Mouse (Mus musculus) natural killer cell, adult 2 months (primary cell): Measurements from ENCODE around the gene Srebf2.
"Not testable (repeated sequence)": the region's sequence is repeated elsewhere in the genome, so short reads cannot be mapped to it uniquely, and the experiment has no call there.

Source experiments
- DNase-seq, 2 experiments: peaks; one replicate each; pipeline ENCODE4 v3.0.0; 2022; ENCODE audit warnings: low spot score in 2 of 2

The Srebf2 gene

GRCm38 (mm10) chr15:82146770-82147610 is at the start of gene Srebf2:
TSS of gene Srebf2 (plus strand) at chr15:82147181.
- DNase-seq = peak; percentile 95 to 98

GRCm38 (mm10) chr15:82106953-82107555 is 39.9 kb upstream of the Srebf2 start:
- DNase-seq = no peak

GRCm38 (mm10) chr15:82120544-82120943 is 26.4 kb upstream of the Srebf2 start:
- no peak for DNase-seq

DNA sequence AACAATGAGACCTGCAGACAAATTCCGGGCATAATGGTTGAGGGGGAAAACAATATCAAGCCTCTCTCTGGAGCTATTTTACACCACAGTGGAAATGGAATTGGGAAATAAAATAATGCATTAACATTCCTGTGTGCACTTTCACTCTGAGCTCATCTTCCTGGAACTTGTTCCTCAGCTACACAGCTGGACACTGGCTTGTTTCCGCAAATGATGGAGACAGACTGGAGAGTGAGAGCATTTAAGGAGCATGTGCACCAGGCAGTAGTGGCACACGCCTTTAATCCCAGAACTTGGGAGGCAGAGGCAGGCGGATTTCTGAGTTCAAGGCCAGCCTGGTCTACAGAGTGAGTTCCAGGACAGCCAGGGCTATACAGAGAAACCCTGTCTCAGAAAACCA is 20.3 kb upstream of the Srebf2 start:
- not testable (repeated sequence) for DNase-seq

DNA sequence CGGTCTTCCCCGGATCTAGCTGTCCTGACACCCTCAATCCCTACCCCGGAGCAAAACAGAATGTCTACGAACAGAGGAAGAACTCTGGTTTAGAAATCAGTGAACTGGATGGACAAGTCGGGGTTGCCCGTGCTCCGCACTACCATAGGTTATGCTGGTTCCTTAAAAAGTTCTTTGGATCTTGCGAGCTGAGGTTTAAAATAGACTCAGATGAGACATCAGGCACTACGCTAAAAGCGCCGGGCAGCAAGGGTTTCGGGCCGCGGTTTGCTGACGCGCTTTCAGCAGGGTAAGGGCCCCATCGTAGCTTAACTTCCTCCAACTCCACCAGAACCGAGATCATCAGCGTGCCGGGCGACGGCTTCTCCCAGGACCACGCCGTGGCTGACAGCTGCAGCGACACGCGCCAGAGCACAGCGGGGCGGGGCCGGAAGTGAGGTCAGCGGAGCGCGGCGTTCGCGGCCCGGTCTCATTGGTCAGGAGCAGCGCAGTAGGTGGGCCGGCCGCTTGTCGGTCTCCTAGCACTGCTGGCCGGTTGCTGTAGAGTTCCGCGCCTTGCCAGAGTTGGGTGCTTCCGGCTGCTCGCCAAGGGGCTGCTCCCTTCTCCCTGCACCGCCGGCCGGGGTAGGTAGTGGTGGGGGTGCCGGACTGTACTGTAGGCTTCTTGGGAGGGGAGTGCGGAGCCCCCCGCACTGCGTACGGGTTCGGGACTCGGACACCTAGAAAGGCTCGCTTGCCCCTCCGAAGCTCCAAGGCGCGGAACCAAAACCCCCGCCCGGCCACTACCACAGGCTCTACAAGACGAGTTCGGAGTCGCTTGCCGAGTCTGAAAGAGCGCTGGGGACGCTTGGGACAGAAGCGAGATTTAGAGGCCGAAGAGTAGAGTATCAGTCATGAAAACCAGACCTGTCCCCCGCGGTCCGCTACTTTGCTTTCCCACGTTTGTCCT is 19.3 kb upstream of the Srebf2 start, which contains the start of gene Ccdc134:
TSS of gene Ccdc134 (plus strand) at position 497 of the 949 bp plus-strand sequence.
- DNase-seq = peak; percentile 93 to 97

- DNase-seq = no peak
These were observed 18.6 kb upstream of the Srebf2 start for GRCm38 (mm10) chr15:82128398-82128797.

DNA sequence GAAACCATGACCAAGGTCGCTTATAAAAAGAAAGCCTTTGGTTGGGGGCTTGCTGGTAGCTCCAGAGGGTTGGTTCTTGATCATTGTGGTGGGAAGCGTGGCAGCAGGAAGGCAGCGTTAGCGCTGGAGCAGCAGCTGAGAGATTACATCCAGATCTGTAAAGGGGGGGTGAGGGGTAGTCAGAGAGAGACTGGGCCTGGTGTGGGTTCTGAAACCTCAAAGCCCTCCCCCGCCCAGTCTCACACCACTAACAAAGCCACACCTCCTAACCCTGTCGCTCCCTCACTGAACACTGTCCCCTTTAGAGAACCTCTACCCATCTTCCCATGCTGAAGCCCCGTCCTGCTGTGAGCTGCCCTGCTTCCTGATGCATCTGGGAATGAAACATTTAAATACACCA is 16.4 kb upstream of the Srebf2 start:
- DNase-seq = peak; percentile 24 to 40

GRCm38 (mm10) chr15:82135372-82135771 is 11.6 kb upstream of the Srebf2 start:
- no peak for DNase-seq

DNA sequence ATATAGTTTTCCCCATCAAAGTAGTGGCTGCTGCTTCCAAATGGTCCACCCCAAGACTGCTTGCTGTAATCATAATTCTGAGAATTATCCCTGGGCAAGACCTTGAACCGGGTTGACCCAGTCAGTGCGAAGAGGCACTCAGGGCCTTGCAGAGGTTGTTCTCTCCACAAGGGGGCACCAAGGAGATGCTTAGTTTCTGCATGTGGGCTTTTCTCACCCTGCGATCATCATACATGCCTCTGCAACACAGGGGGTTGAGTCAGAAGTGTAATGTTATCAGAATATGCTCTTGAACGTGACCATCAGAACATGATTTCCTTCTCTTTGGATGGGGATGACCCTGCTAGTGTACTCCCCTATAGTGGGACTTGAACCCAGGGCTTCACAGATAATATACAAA is 8.4 kb upstream of the Srebf2 start:
- DNase-seq = peak; percentile 59 to 76

- DNase-seq = peak in 1 of 2 experiments; percentile 38
These were observed 7.8 kb upstream of the Srebf2 start for GRCm38 (mm10) chr15:82139196-82139595.

GRCm38 (mm10) chr15:82140355-82140754 is 6.6 kb upstream of the Srebf2 start:
- no peak for DNase-seq

GRCm38 (mm10) chr15:82144157-82144556 is 2.8 kb upstream of the Srebf2 start:
- no peak for DNase-seq

DNA sequence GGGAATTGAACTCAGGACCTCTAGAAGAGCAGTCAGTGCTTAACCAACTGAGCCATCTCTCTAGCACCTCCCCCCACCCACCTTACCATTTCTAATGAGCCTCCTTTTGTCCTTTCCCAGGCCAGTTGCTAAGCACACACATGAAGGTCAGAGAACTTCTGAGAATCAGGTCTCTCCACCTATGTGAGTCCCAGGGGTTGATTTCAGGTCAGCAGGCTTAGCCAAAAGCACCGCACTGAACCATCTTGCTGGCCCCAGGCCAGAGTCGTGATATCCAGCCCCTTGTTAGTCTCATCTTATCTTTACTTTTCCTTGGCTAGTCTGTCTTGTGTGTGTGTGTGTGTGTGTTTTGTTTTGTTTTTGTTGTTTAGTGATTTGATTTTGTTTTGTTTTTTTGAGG is 1.6 kb upstream of the Srebf2 start:
- no peak for DNase-seq

DNA sequence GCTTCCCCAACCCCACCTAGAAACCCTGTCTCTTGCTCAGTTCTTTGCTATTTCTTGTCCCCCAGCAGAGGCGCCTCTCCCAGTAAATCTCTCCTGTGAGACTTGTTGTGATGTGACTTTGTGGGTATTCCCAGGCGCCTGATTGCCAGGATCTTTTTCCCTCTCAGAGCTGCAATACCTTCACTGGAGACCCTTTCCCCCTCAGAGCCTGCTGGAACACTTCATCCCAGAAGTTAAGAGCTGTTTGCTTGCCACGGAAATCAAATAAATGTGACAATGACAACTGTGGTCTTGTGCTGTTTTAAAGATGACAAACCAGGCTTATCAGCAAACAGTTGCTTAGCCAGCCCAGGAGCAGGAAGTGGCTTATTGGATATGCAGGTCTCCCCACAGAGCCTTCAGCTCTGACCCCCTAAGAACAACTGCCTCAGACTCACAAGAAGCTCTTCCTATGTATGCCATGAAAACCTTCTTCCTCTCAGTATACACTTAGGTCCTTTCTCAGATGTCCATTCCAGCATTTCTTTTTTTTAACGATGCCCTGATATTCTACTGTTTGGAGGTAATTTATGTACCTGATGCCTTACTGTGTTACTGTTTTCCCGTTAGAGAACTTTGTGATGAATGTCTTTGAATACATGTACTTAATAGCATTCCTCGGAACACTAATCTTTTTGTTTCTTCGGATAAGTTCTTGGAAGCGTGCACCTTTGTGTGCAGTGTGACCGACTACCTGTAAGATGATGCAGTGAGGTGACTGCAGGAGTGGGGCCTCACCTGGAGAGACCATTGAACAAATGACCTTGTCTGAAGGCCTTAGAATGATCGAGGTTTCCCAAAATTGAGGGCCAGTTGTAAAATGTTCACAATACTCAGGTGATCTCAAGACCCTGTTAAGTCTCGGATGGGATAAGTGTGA is 871 bp upstream of the Srebf2 start:
- no peak for DNase-seq

- DNase-seq = no peak
These were observed 680 bp downstream of the Srebf2 start for GRCm38 (mm10) chr15:82147611-82148111.

- no peak for DNase-seq
These were observed 1.5 kb downstream of the Srebf2 start for GRCm38 (mm10) chr15:82148510-82148911.

DNA sequence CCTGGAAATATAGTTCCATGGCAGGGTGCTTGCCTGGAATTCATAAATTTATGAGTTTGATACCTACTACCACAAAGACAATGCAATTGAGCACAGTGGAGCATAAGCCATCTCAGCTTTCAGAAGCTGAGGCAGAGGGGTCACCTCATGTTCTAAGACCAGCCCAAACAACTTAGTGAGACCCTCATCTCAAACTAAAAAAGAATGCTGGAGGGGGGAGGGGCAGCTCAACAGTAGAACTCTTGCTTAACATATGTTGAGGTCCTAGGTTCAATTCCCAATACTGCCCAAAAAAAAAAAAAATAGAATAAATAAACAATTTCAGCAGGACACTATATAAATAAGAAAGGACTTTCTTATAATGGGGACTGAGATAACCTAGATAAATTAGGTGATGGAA is 3.1 kb downstream of the Srebf2 start:
- no peak for DNase-seq

DNA sequence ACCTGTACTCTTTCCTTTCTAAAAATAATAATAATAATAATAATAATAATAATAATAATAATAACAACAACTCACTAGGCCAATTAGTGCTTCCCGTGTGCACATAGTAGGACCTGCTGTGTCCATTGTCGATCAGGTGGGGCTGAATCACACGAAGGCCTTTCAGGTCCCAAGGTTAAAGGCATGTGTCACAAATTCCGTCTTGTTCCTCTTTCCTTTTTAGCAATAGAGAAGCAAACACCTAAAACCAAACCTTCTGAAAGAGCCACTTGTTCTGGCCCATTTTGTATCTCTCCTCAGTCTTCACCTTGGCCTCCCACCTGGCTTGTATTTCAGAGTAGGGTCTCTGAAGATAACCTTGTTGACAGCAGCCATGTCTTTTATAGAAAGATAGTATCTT is 4.2 kb downstream of the Srebf2 start:
- no peak for DNase-seq

DNA sequence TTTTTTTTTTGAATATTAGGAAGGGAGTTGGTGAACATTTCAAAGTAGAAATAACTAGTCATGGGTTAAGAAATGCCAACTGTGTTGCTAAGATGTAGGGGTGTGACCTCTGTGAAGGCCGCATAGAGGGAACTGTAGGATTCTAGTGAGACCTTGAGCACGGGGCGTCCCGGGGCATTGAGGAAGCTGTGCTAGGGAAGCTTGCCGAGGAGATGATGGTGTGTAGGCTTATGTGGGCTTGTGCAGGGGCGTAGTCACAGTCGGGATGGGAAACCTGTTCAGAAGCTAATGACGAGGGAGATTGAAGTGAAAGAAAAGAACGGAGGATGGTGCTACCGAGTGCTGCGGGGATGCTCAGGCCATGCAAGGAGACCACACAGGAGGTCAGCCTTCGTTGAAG is 5.0 kb downstream of the Srebf2 start:
- DNase-seq = no peak

- no peak for DNase-seq
These were observed 5.5 kb downstream of the Srebf2 start for GRCm38 (mm10) chr15:82152435-82152834.

GRCm38 (mm10) chr15:82156298-82156697 is 9.3 kb downstream of the Srebf2 start:
- DNase-seq = no peak
